Mouse (Mus musculus) G1E-ER4 (cell line): ENCODE measurements around the gene Hdgf. TPM values are rescaled to one million over a fixed set of nuclear protein-coding genes. Genes with fewer than 3 reads are reported as not detected.

Source experiments
- GATA1 ChIP-seq: IDR thresholded peaks from one replicate; pipeline ENCODE4 v1.8.0; 2012; ENCODE audit warnings: low read length, inconsistent platforms
- polyA plus RNA-seq: library from polyadenylated mRNA; stranded (reverse); fragments of >175 nt; gene quantifications from 2 replicates; pipeline ENCODE4 v1.2.3, GENCODE M21; 2012

Hdgf gene
- 2,373 and 3,088 TPM in 2 replicates for polyA plus RNA-seq

- no peak for TF ChIP-seq GATA1
These were observed at the start of gene Hdgf for GRCm38 (mm10) chr3:87905880-87906485. Hdgf (plus strand) TSS chr3:87906321.

- TF ChIP-seq GATA1, result no peak
These were observed 48.5 kb upstream of the Hdgf start for GRCm38 (mm10) chr3:87857666-87858065.

- TF ChIP-seq GATA1, result no peak
These were observed 46.3 kb upstream of the Hdgf start for GRCm38 (mm10) chr3:87859813-87860212.

GRCm38 (mm10) chr3:87877730-87878129, 28.4 kb upstream of the Hdgf start:
- no peak for TF ChIP-seq GATA1

GRCm38 (mm10) chr3:87884291-87884690, 21.8 kb upstream of the Hdgf start:
- TF ChIP-seq GATA1, result no peak

GRCm38 (mm10) chr3:87884708-87885251, 21.3 kb upstream of the Hdgf start:
- no peak for TF ChIP-seq GATA1

GRCm38 (mm10) chr3:87885281-87886003, 20.7 kb upstream of the Hdgf start, which contains the start of gene Prcc:
Prcc (minus strand) TSS chr3:87885608.
- no peak for TF ChIP-seq GATA1

- no peak for TF ChIP-seq GATA1
These were observed 20.1 kb upstream of the Hdgf start for GRCm38 (mm10) chr3:87886004-87886365.

GRCm38 (mm10) chr3:87886416-87886815, 19.7 kb upstream of the Hdgf start:
- no peak for TF ChIP-seq GATA1

GRCm38 (mm10) chr3:87891481-87891880, 14.6 kb upstream of the Hdgf start:
- no peak for TF ChIP-seq GATA1

- TF ChIP-seq GATA1, result no peak
These were observed 12.7 kb upstream of the Hdgf start for GRCm38 (mm10) chr3:87893367-87893905.

GRCm38 (mm10) chr3:87899266-87899665, 6.9 kb upstream of the Hdgf start:
- no peak for TF ChIP-seq GATA1

- TF ChIP-seq GATA1, result no peak
These were observed 6.3 kb upstream of the Hdgf start for GRCm38 (mm10) chr3:87899776-87900175.

GRCm38 (mm10) chr3:87901036-87901624, 5.0 kb upstream of the Hdgf start:
- peak; percentile 100 for TF ChIP-seq GATA1

- no peak for TF ChIP-seq GATA1
These were observed 2.3 kb upstream of the Hdgf start for GRCm38 (mm10) chr3:87903821-87904220.

GRCm38 (mm10) chr3:87906601-87906980, 470 bp downstream of the Hdgf start:
- no peak for TF ChIP-seq GATA1
